Mouse (Mus musculus) midbrain, embryonic 11.5 days (tissue): ENCODE results near the gene Slc25a3. TPM values are rescaled to one million over a fixed set of nuclear protein-coding genes. Genes with fewer than 3 reads are reported as not detected.

ENCODE experiments used
- ATAC-seq: fragments of 200-750 bp; cut with Nextera tagmentation; 2 replicates; pipeline ENCODE4 v1.8.0; 2017; ENCODE audit warnings: moderate TSS enrichment, moderate library complexity; ENCODE audit not compliant: low FRiP score
- DNase-seq: peaks from one replicate; pipeline ENCODE4 v3.0.0; 2015; ENCODE audit warnings: low spot score; ENCODE audit errors: missing footprints
- H3K27ac ChIP-seq: fragments of 300-500 bp; sonication (generic); 2 replicates; pipeline ENCODE4 v1.5.1; 2014; ENCODE audit warnings: low read depth, low read length
- H3K27me3 ChIP-seq: fragments of 300-500 bp; sonication (generic); 2 replicates; pipeline ENCODE4 v1.6.1; 2014; ENCODE audit warnings: mild to moderate bottlenecking, low read length, moderate library complexity, mixed read lengths; ENCODE audit not compliant: control insufficient read depth, insufficient read depth
- H3K36me3 ChIP-seq: fragments of 300-500 bp; sonication (generic); 2 replicates; pipeline ENCODE4 v1.6.1; 2014; ENCODE audit warnings: mild to moderate bottlenecking, low read length, moderate library complexity, mixed read lengths; ENCODE audit not compliant: control insufficient read depth, insufficient read depth
- H3K4me1 ChIP-seq: fragments of 300-500 bp; sonication (generic); 2 replicates; pipeline ENCODE4 v1.6.1; 2014; ENCODE audit warnings: low read length; ENCODE audit not compliant: control insufficient read depth, insufficient read depth
- H3K4me2 ChIP-seq: fragments of 300-500 bp; sonication (generic); 2 replicates; pipeline ENCODE4 v1.6.1; 2014; ENCODE audit warnings: mild to moderate bottlenecking, moderate library complexity
- H3K4me3 ChIP-seq: fragments of 300-500 bp; sonication (generic); 2 replicates; pipeline ENCODE4 v1.5.1; 2014; ENCODE audit warnings: low read depth, low read length
- H3K9ac ChIP-seq: fragments of 300-500 bp; sonication (generic); 2 replicates; pipeline ENCODE4 v1.6.1; 2014; ENCODE audit warnings: low read length
- H3K9me3 ChIP-seq: fragments of 300-500 bp; sonication (generic); 2 replicates; pipeline ENCODE4 v1.6.1; 2016; ENCODE audit warnings: low read length; ENCODE audit not compliant: control insufficient read depth
- whole genome bisulfite sequencing: fragments of 180-500 bp; shearing (Covaris S2); extraction: QIAGEN DNeasy Blood & Tissue Kit; methylation state at CpG from one replicate; pipeline ENCODE4 v1.1.7; 2014; 5-methylcytosine and 5-hydroxymethylcytosine counted together
- polyA plus RNA-seq: library from polyadenylated mRNA; unstranded; fragments of >200 nt; fragmentation: Nextera tagmentation; extraction: Ambion mirVana; gene quantifications from 2 replicates; pipeline ENCODE4 v1.2.1, GENCODE M21; 2014

Gene Slc25a3
- polyA plus RNA-seq, 1 experiment from 2014 or later: 404 TPM

DNA sequence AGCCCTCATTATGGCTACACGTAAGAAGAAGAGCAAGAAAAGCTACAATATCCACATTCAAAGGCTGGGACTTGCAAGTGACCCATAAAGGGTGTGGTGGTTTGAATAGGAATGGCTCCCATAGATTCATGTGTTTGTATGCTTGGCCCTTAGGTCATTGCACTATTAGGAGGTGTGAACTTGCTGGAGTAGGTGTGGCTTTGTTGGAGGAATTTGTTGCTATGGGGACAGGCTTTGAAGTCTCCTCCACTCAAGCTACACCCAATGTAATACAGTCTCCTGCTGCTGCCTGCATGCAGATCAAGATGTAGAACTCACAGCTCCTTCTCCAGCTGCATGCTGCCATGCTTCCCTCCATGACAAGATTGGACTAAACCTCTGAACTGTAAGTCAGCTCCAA, 7.7 kb upstream of the Slc25a3 start:
- WGBS: 75% methylated on average over 1 of the region's 1 CpGs
- no peak for ATAC-seq
- H3K4me1 ChIP-seq: no peaks in the 10 kb centered on the region

GRCm38 (mm10) chr10:91130792-91131191, 6.9 kb upstream of the Slc25a3 start:
- Histone ChIP-seq H3K4me1 (no peaks in the 10 kb centered on the region), H3K9me3 (no peaks in the 10 kb centered on the region), H3K4me2 (no peak overlapping the region), H3K36me3 (no peaks in the 10 kb centered on the region), H3K4me3 (no peak overlapping the region), H3K9ac (no peak overlapping the region), H3K27ac (no peak overlapping the region), H3K27me3 (no peaks in the 10 kb centered on the region)
- no peak for DNase-seq
- ATAC-seq: no peak
- WGBS: 79% methylated on average over 3 of the region's 3 CpGs

More for the DNA sequence above, 7.7 kb upstream of the Slc25a3 start:
- H3K9ac ChIP-seq: no peak overlapping the region
- DNase-seq: no peak
- H3K4me3 ChIP-seq: no peak overlapping the region
- H3K4me2 ChIP-seq: no peak overlapping the region
- H3K36me3 ChIP-seq: no peaks in the 10 kb centered on the region
- H3K9me3 ChIP-seq: no peaks in the 10 kb centered on the region
- no peak overlapping the region for H3K27ac ChIP-seq
- no peaks in the 10 kb centered on the region for H3K27me3 ChIP-seq

DNA sequence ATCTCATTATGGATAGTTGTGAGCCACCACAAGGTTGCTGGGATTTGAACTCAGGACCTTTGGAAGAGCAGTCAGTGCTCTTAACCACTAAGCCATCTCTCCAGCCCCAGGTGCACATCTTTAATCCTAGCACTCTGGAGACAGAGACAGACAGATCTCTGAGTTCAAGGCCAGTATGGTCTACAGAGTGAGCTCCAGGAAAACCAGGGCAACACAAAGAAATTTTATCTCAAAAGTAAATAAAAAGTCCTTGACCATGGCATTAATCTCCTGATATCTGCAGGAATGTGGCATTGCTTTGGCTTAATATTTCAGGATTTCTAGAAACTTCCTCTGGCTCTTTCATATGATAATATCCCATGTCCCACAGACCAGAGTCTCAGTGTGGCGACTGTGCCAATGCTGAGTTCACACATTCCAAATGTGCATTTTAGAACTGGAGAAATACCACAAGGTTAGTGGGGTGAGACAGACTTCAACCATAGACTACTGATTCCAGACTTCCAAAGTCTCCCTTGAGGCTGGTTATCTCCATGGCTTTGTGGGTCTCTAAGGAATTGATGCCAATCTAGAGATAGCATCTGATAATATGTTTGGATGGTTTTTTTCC, 4.8 kb upstream of the Slc25a3 start:
- Histone ChIP-seq H3K36me3 (no peaks in the 10 kb centered on the region), H3K9me3 (no peaks in the 10 kb centered on the region), H3K4me2 (no peak overlapping the region), H3K4me3 (no peak overlapping the region), H3K27me3 (no peaks in the 10 kb centered on the region), H3K9ac (no peak overlapping the region), H3K4me1 (no peaks in the 10 kb centered on the region; the same call in 1 of the 2 replicates), H3K27ac (no peak overlapping the region)
- no peak for ATAC-seq
- WGBS: 88% methylated on average over 1 of the region's 1 CpGs
- no peak for DNase-seq

GRCm38 (mm10) chr10:91127395-91127794, 3.5 kb upstream of the Slc25a3 start:
- Histone ChIP-seq H3K9me3 (no peaks in the 10 kb centered on the region), H3K36me3 (no peaks in the 10 kb centered on the region), H3K4me2 (no peak overlapping the region), H3K27ac (no peak overlapping the region), H3K4me3 (no peak overlapping the region), H3K27me3 (no peaks in the 10 kb centered on the region), H3K4me1 (peaks cover 7% of the 10 kb centered on the region), H3K9ac (no peak overlapping the region)
- ATAC-seq (no peak), DNase-seq (no peak)
- WGBS: 72% methylated on average over 2 of the region's 2 CpGs

GRCm38 (mm10) chr10:91126618-91127355, 2.9 kb upstream of the Slc25a3 start:
- H3K27ac ChIP-seq: no peak overlapping the region
- no peak overlapping the region for H3K9ac ChIP-seq
- peaks cover under 1% of the 10 kb centered on the region; the same call in 1 of the 2 replicates for H3K36me3 ChIP-seq
- H3K4me2 ChIP-seq: no peak overlapping the region
- ATAC-seq (no peak), DNase-seq (no peak)
- no peak overlapping the region for H3K4me3 ChIP-seq
- H3K27me3 ChIP-seq: no peaks in the 10 kb centered on the region
- H3K4me1 ChIP-seq: peaks cover 11% of the 10 kb centered on the region
- 74% methylated on average over 10 of the region's 10 CpGs for WGBS
- H3K9me3 ChIP-seq: no peaks in the 10 kb centered on the region

- DNase-seq (no peak), ATAC-seq (peak; percentile 66)
- Histone ChIP-seq H3K9ac (peak overlapping the region; percentile 96), H3K4me2 (peak overlapping the region; percentile 91), H3K9me3 (no peaks in the 10 kb centered on the region), H3K27ac (peak overlapping the region; percentile 63; the same call in 1 of the 2 replicates), H3K36me3 (peaks cover 14% of the 10 kb centered on the region; the same call in 1 of the 2 replicates), H3K4me3 (peak overlapping the region; percentile 100), H3K4me1 (peaks cover 11% of the 10 kb centered on the region), H3K27me3 (no peaks in the 10 kb centered on the region)
- under 1% methylated on average over 44 of the region's 44 CpGs for whole genome bisulfite sequencing
These were observed 505 bp downstream of the Slc25a3 start for GRCm38 (mm10) chr10:91123281-91123827.

DNA sequence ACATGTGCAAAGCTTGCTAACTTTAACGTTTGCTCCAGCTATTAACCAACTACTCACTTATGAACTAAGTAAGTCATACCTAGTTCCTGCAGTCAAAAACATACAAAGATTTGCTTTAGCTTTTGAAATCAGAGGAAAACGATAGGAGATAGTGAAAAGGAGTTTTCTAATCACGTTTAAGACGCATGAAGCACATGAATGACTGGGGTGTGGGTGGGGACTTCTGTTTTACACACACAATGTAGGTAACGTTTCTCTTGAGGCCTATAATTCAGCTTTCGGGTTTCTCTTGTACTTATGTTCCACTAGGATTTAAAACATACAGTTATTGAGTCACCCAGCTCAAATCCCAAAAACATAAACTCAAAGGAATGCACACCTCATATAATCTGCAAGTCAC, 1.2 kb downstream of the Slc25a3 start:
- Histone ChIP-seq H3K4me1 (peaks cover 11% of the 10 kb centered on the region), H3K4me2 (peak overlapping the region; percentile 91), H3K36me3 (peaks cover 19% of the 10 kb centered on the region), H3K9ac (peak overlapping the region; percentile 96), H3K27me3 (no peaks in the 10 kb centered on the region), H3K4me3 (peak overlapping the region; percentile 100), H3K27ac (no peak overlapping the region), H3K9me3 (no peaks in the 10 kb centered on the region)
- DNase-seq (no peak), ATAC-seq (no peak)
- WGBS: 42% methylated on average over 6 of the region's 6 CpGs

GRCm38 (mm10) chr10:91116958-91117357, 6.9 kb downstream of the Slc25a3 start:
- H3K27ac ChIP-seq: no peak overlapping the region
- no peak for ATAC-seq

GRCm38 (mm10) chr10:91109841-91110240, 14.0 kb downstream of the Slc25a3 start:
- ATAC-seq: no peak
- H3K9me3 ChIP-seq: no peaks in the 10 kb centered on the region; the same call in 1 of the 2 replicates
- no peaks in the 10 kb centered on the region for H3K4me1 ChIP-seq
- H3K4me2 ChIP-seq: no peak overlapping the region
- WGBS: 85% methylated on average over 4 of the region's 4 CpGs
- H3K9ac ChIP-seq: no peak overlapping the region
- DNase-seq: no peak
- peaks cover 13% of the 10 kb centered on the region for H3K36me3 ChIP-seq
- H3K4me3 ChIP-seq: no peak overlapping the region
- no peak overlapping the region for H3K27ac ChIP-seq
- H3K27me3 ChIP-seq: no peaks in the 10 kb centered on the region

More at GRCm38 (mm10) chr10:91116958-91117357, 6.9 kb downstream of the Slc25a3 start:
- no peak overlapping the region for H3K4me2 ChIP-seq
- no peak overlapping the region for H3K9ac ChIP-seq
- DNase-seq: no peak
- H3K4me3 ChIP-seq: no peak overlapping the region
- 95% methylated on average over 12 of the region's 12 CpGs for WGBS
- H3K4me1 ChIP-seq: peaks cover under 1% of the 10 kb centered on the region; the same call in 1 of the 2 replicates
- no peaks in the 10 kb centered on the region for H3K27me3 ChIP-seq
- H3K36me3 ChIP-seq: peaks cover 53% of the 10 kb centered on the region
- no peaks in the 10 kb centered on the region; the same call in 1 of the 2 replicates for H3K9me3 ChIP-seq
